Mouse (Mus musculus): ENCODE measurements around the gene Dhx8. TPM values are rescaled to one million over a fixed set of nuclear protein-coding genes. Genes with fewer than 3 reads are reported as not detected.

Gene Dhx8
- total RNA-seq, 2 experiments from 2014 or later = 32.8 to 34.5 TPM

Other genes with a start within 250 kb of the Dhx8 start
- 1 to 10 TPM; 1.1 to 1.2 TPM for gene Brca1, start 181.0 kb upstream of the Dhx8 start, total RNA-seq (2021)
- gene Nbr1, start 180.8 kb upstream of the Dhx8 start, total RNA-seq (2021) = 100 to 1,000 TPM in 1 of 2 experiments, 10 to 100 TPM in 1; 98.9 to 100 TPM
- 1 to 10 TPM; 1.1 to 1.7 TPM for gene Tmem106a, start 150.7 kb upstream of the Dhx8 start, total RNA-seq (2021)
- not detected for gene Gm11634, start 133.7 kb upstream of the Dhx8 start, total RNA-seq (2021)
- 1 to 10 TPM; 4.0 to 4.7 TPM for gene Rdm1, start 105.7 kb upstream of the Dhx8 start, total RNA-seq (2021)
- gene Arl4d, start 67.4 kb upstream of the Dhx8 start, total RNA-seq (2021) = 10 to 100 TPM; 25.3 to 26.0 TPM
- gene Etv4, start 52.5 kb downstream of the Dhx8 start, total RNA-seq (2021) = 10 to 100 TPM; 20.3 to 20.9 TPM
- 1 to 10 TPM; 3.1 to 3.3 TPM for gene Meox1, start 161.5 kb downstream of the Dhx8 start, total RNA-seq (2021)
- gene Sost, start 234.1 kb downstream of the Dhx8 start, total RNA-seq (2021) = not detected

All from left cerebral cortex, postnatal 10 days (tissue).